Mouse (Mus musculus) liver, postnatal 0 days (tissue): Measurements from ENCODE around the gene Dynlrb1. TPM values are rescaled to one million over a fixed set of nuclear protein-coding genes. Genes with fewer than 3 reads are reported as not detected.

Experiments used
- ATAC-seq: fragments of 200-750 bp; cut with Nextera tagmentation; 2 replicates; pipeline ENCODE4 v1.8.0; 2017; ENCODE audit warnings: mild to moderate bottlenecking, moderate library complexity
- DNase-seq: peaks from one replicate; pipeline ENCODE4 v3.0.0-alpha.2; 2016
- H3K27ac ChIP-seq: fragments of 300-500 bp; sonication (generic); 2 replicates; pipeline ENCODE4 v1.5.1; 2014; ENCODE audit warnings: antibody characterized with exemption, moderate library complexity, mild to moderate bottlenecking, low read depth
- H3K27me3 ChIP-seq: fragments of 300-500 bp; sonication (generic); 2 replicates; pipeline ENCODE4 v1.6.1; 2014; ENCODE audit warnings: low read length, control low read depth, mixed read lengths; ENCODE audit not compliant: insufficient read depth
- H3K36me3 ChIP-seq: fragments of 300-500 bp; sonication (generic); replicated peaks from 2 replicates; pipeline ENCODE4 v1.6.1; 2014; ENCODE audit warnings: mild to moderate bottlenecking, control low read depth, low read length, moderate library complexity, mixed read lengths; ENCODE audit not compliant: insufficient read depth
- H3K4me1 ChIP-seq: fragments of 300-500 bp; sonication (generic); 2 replicates; pipeline ENCODE4 v1.6.1; 2014; ENCODE audit warnings: antibody characterized with exemption, mild to moderate bottlenecking, control low read depth; ENCODE audit not compliant: insufficient read depth
- H3K4me2 ChIP-seq: fragments of 300-500 bp; sonication (generic); 2 replicates; pipeline ENCODE4 v1.6.1; 2014; ENCODE audit warnings: low read depth, mild to moderate bottlenecking, low read length, moderate library complexity, mixed read lengths
- H3K4me3 ChIP-seq: fragments of 300-500 bp; sonication (generic); 2 replicates; pipeline ENCODE4 v1.5.1; 2014; ENCODE audit warnings: low read depth, low read length
- H3K9ac ChIP-seq: fragments of 300-500 bp; sonication (generic); replicated peaks from 2 replicates; pipeline ENCODE4 v1.6.1; 2014; ENCODE audit warnings: mild to moderate bottlenecking, moderate library complexity
- H3K9me3 ChIP-seq: fragments of 300-500 bp; sonication (generic); 2 replicates; pipeline ENCODE4 v1.6.1; 2016; ENCODE audit warnings: mild to moderate bottlenecking, control low read depth, low read length, mixed read lengths
- CTCF ChIP-seq: sonication (generic); IDR thresholded peaks from 2 replicates; pipeline ENCODE4 v1.5.1; 2016; ENCODE audit warnings: antibody characterized with exemption, low read depth
- EP300 ChIP-seq: IDR thresholded peaks from 2 replicates; pipeline ENCODE4 v1.6.1; 2016; ENCODE audit warnings: antibody characterized with exemption, low read depth, mild to moderate bottlenecking
- WGBS: fragments of 180-500 bp; shearing (Covaris S2); extraction: QIAGEN DNeasy Blood & Tissue Kit; methylation state at CpG from one replicate; pipeline ENCODE4 v1.1.7; 2014; ENCODE audit not compliant: insufficient replicate concordance; 5-methylcytosine and 5-hydroxymethylcytosine counted together
- polyA plus RNA-seq: library from polyadenylated mRNA; unstranded; fragments of >200 nt; fragmentation: Nextera tagmentation; extraction: Ambion mirVana; gene quantifications from 2 replicates; pipeline ENCODE4 v1.2.1, GENCODE M21; 2015

Dynlrb1 gene
- polyA plus RNA-seq, 1 experiment from 2014 or later: 129 TPM

GRCm38 (mm10) chr2:155277721-155278120 is 41.4 kb downstream of the Dynlrb1 start:
- TF ChIP-seq EP300 (no peak), CTCF (no peak)
- Histone ChIP-seq H3K4me2 (no peak overlapping the region; the same call in 1 of the 2 replicates), H3K9me3 (no peaks in the 10 kb centered on the region), H3K4me1 (peaks cover 7% of the 10 kb centered on the region), H3K4me3 (no peak overlapping the region), H3K27ac (no peak overlapping the region), H3K9ac (no peak overlapping the region), H3K36me3 (no peaks in the 10 kb centered on the region), H3K27me3 (no peaks in the 10 kb centered on the region)
- ATAC-seq (no peak), DNase-seq (no peak)
- 93% methylated on average over 2 of the region's 2 CpGs for WGBS

GRCm38 (mm10) chr2:155278361-155278760 is 42.0 kb downstream of the Dynlrb1 start:
- ATAC-seq: no peak
- H3K27ac ChIP-seq: no peak overlapping the region
- peaks cover 7% of the 10 kb centered on the region for H3K4me1 ChIP-seq
- H3K36me3 ChIP-seq: no peaks in the 10 kb centered on the region
- no peak overlapping the region for H3K4me3 ChIP-seq
- WGBS: 90% methylated on average over 7 of the region's 7 CpGs
- H3K4me2 ChIP-seq: no peak overlapping the region
- TF ChIP-seq EP300: no peak
- TF ChIP-seq CTCF: no peak
- H3K9ac ChIP-seq: no peak overlapping the region
- H3K27me3 ChIP-seq: no peaks in the 10 kb centered on the region
- no peaks in the 10 kb centered on the region for H3K9me3 ChIP-seq
- DNase-seq: no peak

GRCm38 (mm10) chr2:155279163-155279562 is 42.8 kb downstream of the Dynlrb1 start:
- 75% methylated on average over 4 of the region's 4 CpGs for WGBS
- 0 out of 2 replicates have a peak, but pooled peaks cover 4% of the 10 kb centered on the region for H3K36me3 ChIP-seq
- H3K9me3 ChIP-seq: no peaks in the 10 kb centered on the region
- TF ChIP-seq EP300: no peak
- no peak for TF ChIP-seq CTCF
- DNase-seq (no peak), ATAC-seq (no peak)
- H3K4me2 ChIP-seq: no peak overlapping the region
- H3K4me1 ChIP-seq: peaks cover 7% of the 10 kb centered on the region
- no peak overlapping the region for H3K27ac ChIP-seq
- no peak overlapping the region for H3K4me3 ChIP-seq
- H3K9ac ChIP-seq: no peak overlapping the region
- H3K27me3 ChIP-seq: no peaks in the 10 kb centered on the region

DNA sequence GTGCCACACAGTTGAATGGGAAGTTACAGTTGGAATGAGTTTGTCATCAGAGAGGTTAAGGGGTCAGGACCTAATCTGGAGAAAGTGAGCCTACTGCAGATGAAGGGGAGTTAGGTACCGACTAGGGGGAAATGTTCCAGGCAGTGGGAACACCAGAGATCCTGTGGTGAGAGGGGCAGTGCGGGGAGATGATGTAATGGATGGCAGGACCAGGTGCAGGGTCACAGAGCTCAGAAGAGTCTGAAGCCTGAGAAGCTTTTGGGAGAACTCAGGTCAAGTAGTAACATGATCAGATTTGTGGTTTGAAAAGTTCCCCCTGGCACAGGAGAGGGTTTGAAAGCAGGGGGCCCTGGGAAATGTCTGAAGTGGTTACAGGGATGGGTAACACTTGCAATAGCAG is 43.8 kb downstream of the Dynlrb1 start:
- H3K4me3 ChIP-seq: no peak overlapping the region
- H3K36me3 ChIP-seq: peaks cover 7% of the 10 kb centered on the region; the same call in 1 of the 2 replicates
- TF ChIP-seq EP300 (no peak), CTCF (no peak)
- H3K9ac ChIP-seq: no peak overlapping the region
- H3K27ac ChIP-seq: no peak overlapping the region
- 70% methylated on average over 2 of the region's 2 CpGs for WGBS
- H3K9me3 ChIP-seq: no peaks in the 10 kb centered on the region
- no peaks in the 10 kb centered on the region for H3K27me3 ChIP-seq
- H3K4me1 ChIP-seq: peaks cover 7% of the 10 kb centered on the region
- no peak overlapping the region for H3K4me2 ChIP-seq
- no peak for DNase-seq
- ATAC-seq: no peak

- TF ChIP-seq EP300 (no peak), CTCF (no peak)
- Histone ChIP-seq H3K27ac (no peak overlapping the region), H3K4me2 (no peak overlapping the region), H3K27me3 (no peaks in the 10 kb centered on the region), H3K9me3 (no peaks in the 10 kb centered on the region), H3K9ac (no peak overlapping the region), H3K36me3 (peaks cover 7% of the 10 kb centered on the region; the same call in 1 of the 2 replicates), H3K4me3 (no peak overlapping the region), H3K4me1 (no peaks in the 10 kb centered on the region)
- ATAC-seq (no peak), DNase-seq (no peak)
- 81% methylated on average over 4 of the region's 4 CpGs for WGBS
These were observed 47.5 kb downstream of the Dynlrb1 start for GRCm38 (mm10) chr2:155283793-155284192.

DNA sequence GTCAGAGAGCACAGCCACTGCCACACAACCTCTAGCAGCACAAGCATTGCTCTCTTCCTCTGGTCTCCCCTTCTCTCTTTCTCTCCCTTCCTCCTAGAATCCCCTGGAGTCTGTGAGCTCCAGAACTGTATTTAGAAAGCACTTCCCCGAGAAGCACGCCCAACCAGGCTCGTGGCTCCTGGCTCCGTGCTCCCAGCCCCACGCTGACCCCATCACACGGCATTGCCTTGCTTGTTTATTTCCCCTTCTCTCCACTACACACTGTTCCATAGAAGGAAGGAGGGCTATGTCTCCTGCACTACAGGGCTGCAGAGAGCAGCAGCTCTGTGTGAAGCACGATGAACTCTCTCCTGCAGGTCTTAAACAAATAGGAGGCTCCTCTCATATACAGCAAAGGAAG is 48.3 kb downstream of the Dynlrb1 start:
- Histone ChIP-seq H3K4me2 (no peak overlapping the region), H3K27ac (no peak overlapping the region)

DNA sequence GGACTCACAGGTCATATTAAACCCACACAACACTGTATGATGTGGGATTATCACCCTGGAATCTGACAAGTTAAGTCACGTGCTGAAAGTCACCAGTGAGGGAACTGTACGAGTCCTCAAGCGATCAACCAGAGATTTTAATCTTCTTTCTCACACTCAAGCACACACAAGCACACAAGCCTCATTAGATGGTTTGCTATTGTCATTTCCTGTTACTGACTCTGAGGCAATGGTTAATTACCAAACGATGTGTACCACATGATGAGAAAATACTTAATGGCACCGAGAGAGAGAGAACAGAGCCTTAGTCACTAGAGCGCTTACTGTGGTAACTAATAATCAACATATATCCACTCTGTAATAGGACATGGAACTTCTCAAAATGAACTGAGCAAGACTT is 49.4 kb downstream of the Dynlrb1 start:
- Histone ChIP-seq H3K4me1 (no peaks in the 10 kb centered on the region), H3K4me3 (no peak overlapping the region), H3K27me3 (no peaks in the 10 kb centered on the region), H3K9ac (no peak overlapping the region), H3K4me2 (no peak overlapping the region), H3K27ac (no peak overlapping the region), H3K9me3 (no peaks in the 10 kb centered on the region), H3K36me3 (peaks cover 18% of the 10 kb centered on the region)
- TF ChIP-seq CTCF (no peak), EP300 (no peak)
- 80% methylated on average over 6 of the region's 6 CpGs for WGBS
- DNase-seq (no peak), ATAC-seq (no peak)

More for the DNA sequence above, 48.3 kb downstream of the Dynlrb1 start:
- Histone ChIP-seq H3K4me3 (no peak overlapping the region), H3K9me3 (no peaks in the 10 kb centered on the region), H3K27me3 (no peaks in the 10 kb centered on the region), H3K36me3 (peaks cover 9% of the 10 kb centered on the region), H3K4me1 (no peaks in the 10 kb centered on the region), H3K9ac (no peak overlapping the region)
- no peak for TF ChIP-seq CTCF
- TF ChIP-seq EP300: no peak
- DNase-seq (no peak), ATAC-seq (no peak)
- 71% methylated on average over 7 of the region's 7 CpGs for WGBS
